Mouse (Mus musculus) myocyte (in vitro differentiated cells): Measurements from ENCODE around the gene Fam149a.

Experiments
- E2F4 ChIP-seq: IDR thresholded peaks from one replicate; pipeline ENCODE4 v1.6.1; 2011; ENCODE audit warnings: mild to moderate bottlenecking, control low read depth, moderate library complexity; ENCODE audit not compliant: insufficient read depth
- MAX ChIP-seq: IDR thresholded peaks from one replicate; pipeline ENCODE4 v1.6.1; 2011; ENCODE audit warnings: low read depth, mild to moderate bottlenecking, control low read depth
- MYOD1 ChIP-seq, 3 experiments: IDR thresholded peaks; one replicate each; pipeline ENCODE4 v1.6.1; 2011; ENCODE audit warnings: control low read depth in 2 of 3, low read depth in 2 of 3, mild to moderate bottlenecking in 2 of 3, moderate library complexity in 1 of 3; ENCODE audit not compliant: insufficient read length in 2 of 3, control insufficient read depth in 1 of 3
- MYOG ChIP-seq, 3 experiments: IDR thresholded peaks; one replicate each; pipeline ENCODE4 v1.6.1; 2011; ENCODE audit warnings: control low read depth in 2 of 3, low read depth in 2 of 3, mild to moderate bottlenecking in 2 of 3; ENCODE audit not compliant: insufficient read length in 2 of 3, control insufficient read depth in 1 of 3, insufficient read depth in 1 of 3
- POLR2A ChIP-seq: IDR thresholded peaks from one replicate; pipeline ENCODE4 v1.6.1; 2011; ENCODE audit warnings: low read depth, mild to moderate bottlenecking, control low read depth, moderate library complexity; ENCODE audit not compliant: insufficient read length
- POLR2AphosphoS2 ChIP-seq: IDR thresholded peaks from one replicate; pipeline ENCODE4 v1.6.1; 2011; ENCODE audit warnings: low read depth, control low read depth; ENCODE audit not compliant: insufficient read length
- SRF ChIP-seq: IDR thresholded peaks from one replicate; pipeline ENCODE4 v1.6.1; 2011; ENCODE audit warnings: low read depth; ENCODE audit not compliant: control insufficient read depth, insufficient read length
- TCF12 ChIP-seq: IDR thresholded peaks from one replicate; pipeline ENCODE4 v1.6.1; 2011; ENCODE audit warnings: mild to moderate bottlenecking, control low read depth; ENCODE audit not compliant: poor library complexity, insufficient read depth, severe bottlenecking
- USF1 ChIP-seq: IDR thresholded peaks from one replicate; pipeline ENCODE4 v1.6.1; 2011; ENCODE audit warnings: low read depth, mild to moderate bottlenecking, control low read depth, moderate library complexity

GRCm38 (mm10) chr8:45363220-45363619, 18.9 kb downstream of the Fam149a start:
- TF ChIP-seq POLR2A, result no peak
- no peak for TF ChIP-seq TCF12
- TF ChIP-seq MYOG (IDR thresholded peaks at IDR 0.05; ENCODE audit: control insufficient read depth in 1 of 3, insufficient read depth in 1 of 3, insufficient read length in 2 of 3, low read depth in 2 of 3), result no peak
- TF ChIP-seq USF1, result no peak
- TF ChIP-seq MYOD1 (IDR thresholded peaks at IDR 0.05; ENCODE audit: control insufficient read depth in 1 of 3, insufficient read length in 2 of 3, low read depth in 2 of 3), result no peak
- no peak for TF ChIP-seq E2F4
- TF ChIP-seq MAX, result no peak
- TF ChIP-seq POLR2AphosphoS2, result no peak
- no peak for TF ChIP-seq SRF
